18 mouse cellular contexts compared by ENCODE assay signal in genomic region chr13:11919448-11919847, GRCm38 (mm10).
"Had no signal": no experiment of that assay in that cellular context is flagged by ENCODE, and none has a peak within 500 bp of the region (broad histone marks: within the 10 kb centered on the region; RNA-seq: fewer than 3 reads in every experiment).

No protein-coding gene starts in this region.

- DNase-seq: liver, postnatal 0 days; lung, adult 2 months; lung, postnatal 14 days; lung, postnatal 36 days; right cerebral cortex, postnatal 25 days; right cerebral cortex, postnatal 4 days; spleen, adult 18-20 months; thymus, adult 18-20 months; thymus, postnatal 14 days; thymus, postnatal 36 days had no signal

- H3K4me3 ChIP-seq: liver, embryonic 15.5 days; lung, embryonic 15.5 days; megakaryocyte, embryonic 14.5 days; midbrain, embryonic 12.5 days; midbrain, embryonic 15.5 days; neural tube, embryonic 12.5 days had no signal

- ATAC-seq: liver, postnatal 0 days; lung, postnatal 0 days; midbrain, embryonic 15.5 days had no signal

- H3K4me2 ChIP-seq: liver, embryonic 15.5 days; lung, embryonic 15.5 days; midbrain, embryonic 12.5 days; midbrain, embryonic 15.5 days; neural tube, embryonic 12.5 days had no signal

- H3K4me1 ChIP-seq: liver, embryonic 15.5 days; lung, embryonic 15.5 days; midbrain, embryonic 12.5 days; midbrain, embryonic 15.5 days; neural tube, embryonic 12.5 days had no signal

- H3K27me3 ChIP-seq: liver, embryonic 15.5 days; lung, embryonic 15.5 days; megakaryocyte, embryonic 14.5 days; midbrain, embryonic 12.5 days; midbrain, embryonic 15.5 days; neural tube, embryonic 12.5 days had no signal

- H3K27ac ChIP-seq: liver, embryonic 15.5 days; lung, embryonic 15.5 days; macrophage; midbrain, embryonic 12.5 days; midbrain, embryonic 15.5 days; neural tube, embryonic 12.5 days had no signal

- H3K9me3 ChIP-seq: liver, embryonic 15.5 days; lung, embryonic 15.5 days; megakaryocyte, embryonic 14.5 days; midbrain, embryonic 12.5 days; midbrain, embryonic 15.5 days; neural tube, embryonic 12.5 days had no signal

- H3K9ac ChIP-seq: liver, embryonic 15.5 days; liver, postnatal 0 days; lung, embryonic 15.5 days; midbrain, embryonic 12.5 days; midbrain, embryonic 15.5 days; neural tube, embryonic 12.5 days had no signal

- H3K36me3 ChIP-seq: liver, embryonic 15.5 days; lung, embryonic 15.5 days; midbrain, embryonic 12.5 days; midbrain, embryonic 15.5 days; neural tube, embryonic 12.5 days had no signal
